Mouse (Mus musculus): Measurements from ENCODE around the gene Olfr1290. TPM values are rescaled to one million over a fixed set of nuclear protein-coding genes. Genes with fewer than 3 reads are reported as not detected.

Olfr1290 gene
- total RNA-seq, 1 experiment, result 0.13 TPM

GRCm38 (mm10) chr2:111496880-111497279 lies 3.3 kb upstream of the Olfr1290 start, which contains the start of gene Olfr1291-ps1:
Gene Olfr1291-ps1, plus strand, starts transcription at chr2:111497180.
- H3K27ac ChIP-seq (ENCODE audit: insufficient read depth, low read depth, low read length, poor library complexity, severe bottlenecking), result no peak within 1 kb of the TSS
- H3K9me3 ChIP-seq (ENCODE audit: control insufficient read depth, insufficient read depth, low read depth, low read length), result no peaks in the 10 kb centered on the region
- TF ChIP-seq ZC3H11A (IDR thresholded peaks at IDR 0.05; ENCODE audit: borderline replicate concordance, low read depth, low read length) (no peak), ZNF384 (IDR thresholded peaks at IDR 0.05; ENCODE audit: low read depth, low read length) (no peak)
- no peak within 1 kb of the TSS for H3K4me3 ChIP-seq (ENCODE audit: insufficient read depth in 1 of 2, low read depth in 1 of 2, low read length in 2 of 2, poor library complexity in 1 of 2, severe bottlenecking in 1 of 2)
- H3K9ac ChIP-seq (ENCODE audit: insufficient read depth, low read depth, low read length, poor library complexity, severe bottlenecking), result no peak within 1 kb of the TSS
- no peaks in the 10 kb centered on the region for H3K4me1 ChIP-seq (ENCODE audit: control insufficient read depth in 2 of 2, insufficient read depth in 2 of 2, low read length in 2 of 2, poor library complexity in 1 of 2)
- DNase-seq (ENCODE audit: low read depth, low spot score), result no peak
- in situ Hi-C loops (cut with MboI; ENCODE audit: low sequenced_read_pairs in 2 of 2, unreplicated experiment in 2 of 2), result no loop called here
- no peaks in the 10 kb centered on the region for H3K36me3 ChIP-seq (ENCODE audit: control insufficient read depth, insufficient read depth, low read length, poor library complexity, severe bottlenecking)

- Histone ChIP-seq H3K4me3 (ENCODE audit: insufficient read depth in 1 of 2, low read depth in 1 of 2, low read length in 2 of 2, poor library complexity in 1 of 2, severe bottlenecking in 1 of 2) (no peak within 1 kb of the TSS), H3K27ac (ENCODE audit: insufficient read depth, low read depth, low read length, poor library complexity, severe bottlenecking) (no peak within 1 kb of the TSS), H3K36me3 (ENCODE audit: control insufficient read depth, insufficient read depth, low read length, poor library complexity, severe bottlenecking) (no peaks in the 10 kb centered on the region), H3K4me1 (ENCODE audit: control insufficient read depth in 2 of 2, insufficient read depth in 2 of 2, low read length in 2 of 2, poor library complexity in 1 of 2) (no peaks in the 10 kb centered on the region), H3K9ac (ENCODE audit: insufficient read depth, low read depth, low read length, poor library complexity, severe bottlenecking) (no peak within 1 kb of the TSS), H3K9me3 (ENCODE audit: control insufficient read depth, insufficient read depth, low read depth, low read length) (no peaks in the 10 kb centered on the region)
- TF ChIP-seq ZC3H11A (IDR thresholded peaks at IDR 0.05; ENCODE audit: borderline replicate concordance, low read depth, low read length), result no peak
- no peak for TF ChIP-seq HCFC1 (IDR thresholded peaks at IDR 0.05; ENCODE audit: borderline replicate concordance, insufficient read depth, low read length)
- TF ChIP-seq MAFK (IDR thresholded peaks at IDR 0.05; ENCODE audit: insufficient read depth, low read depth, low read length), result no peak
- no peak for TF ChIP-seq ZNF384 (IDR thresholded peaks at IDR 0.05; ENCODE audit: low read depth, low read length)
- no peak for TF ChIP-seq CHD2 (IDR thresholded peaks at IDR 0.05; ENCODE audit: low read depth, low read length)
- in situ Hi-C loops (cut with MboI; ENCODE audit: low sequenced_read_pairs in 2 of 2, unreplicated experiment in 2 of 2), result no loop called here
- DNase-seq (ENCODE audit: low read depth, low spot score), result no peak
These were observed 13.1 kb downstream of the Olfr1290 start, which contains the start of gene Olfr1289 for GRCm38 (mm10) chr2:111480519-111480918. Gene Olfr1289, plus strand, starts transcription at chr2:111480819.

- Histone ChIP-seq H3K9ac (ENCODE audit: insufficient read depth, low read depth, low read length, poor library complexity, severe bottlenecking) (no peak within 1 kb of the TSS), H3K4me1 (ENCODE audit: control insufficient read depth in 2 of 2, insufficient read depth in 2 of 2, low read length in 2 of 2, poor library complexity in 1 of 2) (no peaks in the 10 kb centered on the region), H3K27ac (ENCODE audit: insufficient read depth, low read depth, low read length, poor library complexity, severe bottlenecking) (no peak within 1 kb of the TSS), H3K9me3 (ENCODE audit: control insufficient read depth, insufficient read depth, low read depth, low read length) (no peaks in the 10 kb centered on the region), H3K4me3 (ENCODE audit: insufficient read depth in 1 of 2, low read depth in 1 of 2, low read length in 2 of 2, poor library complexity in 1 of 2, severe bottlenecking in 1 of 2) (no peak within 1 kb of the TSS), H3K36me3 (ENCODE audit: control insufficient read depth, insufficient read depth, low read length, poor library complexity, severe bottlenecking) (no peaks in the 10 kb centered on the region)
- DNase-seq (ENCODE audit: low read depth, low spot score), result no peak
- in situ Hi-C loops (cut with MboI; ENCODE audit: low sequenced_read_pairs in 2 of 2, unreplicated experiment in 2 of 2), result no loop called here
- TF ChIP-seq ZC3H11A (IDR thresholded peaks at IDR 0.05; ENCODE audit: borderline replicate concordance, low read depth, low read length) (no peak), HCFC1 (IDR thresholded peaks at IDR 0.05; ENCODE audit: borderline replicate concordance, insufficient read depth, low read length) (no peak), ZNF384 (IDR thresholded peaks at IDR 0.05; ENCODE audit: low read depth, low read length) (no peak), CHD2 (IDR thresholded peaks at IDR 0.05; ENCODE audit: low read depth, low read length) (no peak), MAFK (IDR thresholded peaks at IDR 0.05; ENCODE audit: insufficient read depth, low read depth, low read length) (no peak)
These were observed 19.8 kb downstream of the Olfr1290 start, which contains the start of gene Olfr1288 for GRCm38 (mm10) chr2:111473801-111474200. Gene Olfr1288, plus strand, starts transcription at chr2:111474101.

- Histone ChIP-seq H3K27ac (ENCODE audit: insufficient read depth, low read depth, low read length, poor library complexity, severe bottlenecking) (no peak within 1 kb of the TSS), H3K4me1 (ENCODE audit: control insufficient read depth in 2 of 2, insufficient read depth in 2 of 2, low read length in 2 of 2, poor library complexity in 1 of 2) (no peaks in the 10 kb centered on the region), H3K36me3 (ENCODE audit: control insufficient read depth, insufficient read depth, low read length, poor library complexity, severe bottlenecking) (no peaks in the 10 kb centered on the region), H3K9ac (ENCODE audit: insufficient read depth, low read depth, low read length, poor library complexity, severe bottlenecking) (no peak within 1 kb of the TSS), H3K9me3 (ENCODE audit: control insufficient read depth, insufficient read depth, low read depth, low read length) (no peaks in the 10 kb centered on the region), H3K4me3 (ENCODE audit: insufficient read depth in 1 of 2, low read depth in 1 of 2, low read length in 2 of 2, poor library complexity in 1 of 2, severe bottlenecking in 1 of 2) (no peak within 1 kb of the TSS)
- in situ Hi-C loops (cut with MboI; ENCODE audit: low sequenced_read_pairs in 2 of 2, unreplicated experiment in 2 of 2), result no loop called here
- TF ChIP-seq CHD2 (IDR thresholded peaks at IDR 0.05; ENCODE audit: low read depth, low read length) (no peak), MAFK (IDR thresholded peaks at IDR 0.05; ENCODE audit: insufficient read depth, low read depth, low read length) (no peak), ZC3H11A (IDR thresholded peaks at IDR 0.05; ENCODE audit: borderline replicate concordance, low read depth, low read length) (no peak), HCFC1 (IDR thresholded peaks at IDR 0.05; ENCODE audit: borderline replicate concordance, insufficient read depth, low read length) (no peak), ZNF384 (IDR thresholded peaks at IDR 0.05; ENCODE audit: low read depth, low read length) (no peak)
- DNase-seq (ENCODE audit: low read depth, low spot score), result no peak
These were observed 44.8 kb downstream of the Olfr1290 start, which contains the start of gene Olfr1287 for GRCm38 (mm10) chr2:111448842-111449241. Gene Olfr1287, plus strand, starts transcription at chr2:111449142.

Other genes with a start within 250 kb of the Olfr1290 start
- gene Olfr1276, start 239.3 kb downstream of the Olfr1290 start, total RNA-seq (2012; rRNA removed), result not detected in 2 replicates
- gene Olfr1277, start 219.7 kb downstream of the Olfr1290 start, total RNA-seq (2012; rRNA removed), result 0.09 and 0.32 TPM in 2 replicates
- gene Olfr1278, start 203.7 kb downstream of the Olfr1290 start, total RNA-seq (2012; rRNA removed), result not detected in 2 replicates
- not detected in 2 replicates for gene Olfr1279, start 193.2 kb downstream of the Olfr1290 start, total RNA-seq (2012; rRNA removed)
- gene Olfr1280, start 179.8 kb downstream of the Olfr1290 start, total RNA-seq (2012; rRNA removed), result not detected in 2 replicates
- gene Olfr1281, start 167.3 kb downstream of the Olfr1290 start, total RNA-seq (2012; rRNA removed), result not detected in 2 replicates
- gene Olfr1282, start 157.8 kb downstream of the Olfr1290 start, total RNA-seq (2012; rRNA removed), result not detected in 2 replicates
- not detected in 2 replicates for gene Olfr1283, start 127.0 kb downstream of the Olfr1290 start, total RNA-seq (2012; rRNA removed)
- gene Olfr1284, start 118.3 kb downstream of the Olfr1290 start, total RNA-seq (2012; rRNA removed), result not detected in 2 replicates
- gene Olfr1286, start 70.7 kb downstream of the Olfr1290 start, total RNA-seq (2012; rRNA removed), result not detected in 2 replicates
- not detected in 2 replicates for gene Olfr1287, start 44.7 kb downstream of the Olfr1290 start, total RNA-seq (2012; rRNA removed)
- gene Olfr1288, start 19.7 kb downstream of the Olfr1290 start, total RNA-seq (2012; rRNA removed), result not detected in 2 replicates
- gene Olfr1289, start 13.0 kb downstream of the Olfr1290 start, total RNA-seq (2012; rRNA removed), result not detected in 2 replicates
- not detected in 2 replicates for gene Olfr1291-ps1, start 3.4 kb upstream of the Olfr1290 start, total RNA-seq (2012; rRNA removed)
- gene Olfr1293-ps, start 31.4 kb upstream of the Olfr1290 start, total RNA-seq (2012; rRNA removed), result not detected in 2 replicates
- gene Olfr1294, start 46.5 kb upstream of the Olfr1290 start, total RNA-seq (2012; rRNA removed), result not detected in 2 replicates
- not detected in 2 replicates for gene Olfr1295, start 75.9 kb upstream of the Olfr1290 start, total RNA-seq (2012; rRNA removed)
- not detected in 2 replicates for gene Olfr1297, start 132.7 kb upstream of the Olfr1290 start, total RNA-seq (2012; rRNA removed)
- gene Olfr1298, start 155.4 kb upstream of the Olfr1290 start, total RNA-seq (2012; rRNA removed), result not detected in 2 replicates
- not detected in 2 replicates for gene Olfr1299, start 167.6 kb upstream of the Olfr1290 start, total RNA-seq (2012; rRNA removed)

Data from ES-E14 (cell line).